Mouse (Mus musculus) kidney, adult 2 months (tissue): ENCODE results near the gene Grid2.

Experiments used
- CTCF ChIP-seq: fragments of 200-500 bp; conservative IDR thresholded peaks from 2 replicates; pipeline ENCODE4 v1.5.1; 2011; ENCODE audit warnings: low read depth, mild to moderate bottlenecking, control low read depth, low read length, moderate library complexity, mixed read lengths; ENCODE audit not compliant: insufficient read depth, insufficient read length
- POLR2A ChIP-seq: fragments of 200-500 bp; IDR thresholded peaks from one replicate; pipeline ENCODE4 v1.6.1; 2011; ENCODE audit warnings: low read depth, low read length, control low read depth

DNA sequence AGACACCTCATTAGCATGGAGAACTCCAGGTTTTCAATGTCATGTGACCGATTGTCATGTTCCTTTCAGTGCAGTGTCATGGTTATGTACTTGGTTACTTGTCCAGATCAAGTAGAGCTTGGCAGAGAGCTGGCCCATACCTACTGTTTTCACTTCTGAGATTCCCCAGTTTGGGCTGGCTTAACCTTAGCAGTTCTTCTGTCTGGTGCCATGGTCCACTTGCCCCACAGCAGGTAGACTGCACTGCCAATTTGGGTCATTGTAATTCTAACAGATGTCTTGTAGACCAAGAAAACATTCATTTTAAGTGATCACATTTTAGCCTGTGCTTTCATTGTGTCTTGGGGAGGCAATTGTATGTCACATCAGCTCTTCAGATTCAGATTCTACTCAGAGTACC is 990.3 kb downstream of the Grid2 start:
- TF ChIP-seq CTCF (no peak), POLR2A (no peak)
